Mouse (Mus musculus) bone marrow macrophage, adult 2 months (primary cell): Measurements from ENCODE around the gene Cacybp.

ENCODE experiments used
- CTCF ChIP-seq: IDR thresholded peaks from 2 replicates; pipeline ENCODE4 v1.5.1; 2012; ENCODE audit warnings: low read depth, mild to moderate bottlenecking, low read length, moderate library complexity
- POLR2A ChIP-seq: IDR thresholded peaks from 2 replicates; pipeline ENCODE4 v1.6.1; 2012; ENCODE audit warnings: mild to moderate bottlenecking, low read depth, low read length, borderline replicate concordance

DNA sequence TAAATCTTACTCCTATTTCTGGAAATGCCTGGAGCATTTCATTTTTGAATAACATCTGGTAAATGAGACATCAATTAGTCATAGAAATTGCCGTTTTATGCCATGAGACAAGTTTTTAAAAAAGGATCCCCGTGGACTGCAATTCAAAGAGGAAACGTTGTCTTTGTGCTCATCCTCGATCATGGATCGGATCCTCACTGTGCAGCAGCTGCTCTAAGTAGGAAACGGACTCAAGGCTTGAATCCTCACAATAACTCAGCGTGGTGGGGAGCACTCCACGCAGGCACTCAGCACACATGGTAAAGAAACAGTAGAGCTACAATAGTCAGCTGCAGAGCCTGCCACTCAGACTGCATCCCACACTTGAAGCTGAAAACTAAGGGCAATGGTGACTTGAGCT is 35.8 kb downstream of the Cacybp start:
- TF ChIP-seq CTCF (no peak), POLR2A (no peak)
